Mouse (Mus musculus) monocyte, adult 2 months (primary cell): Measurements from ENCODE around the gene Muc5b.

Experiments
- DNase-seq, 2 experiments: peaks; one replicate each; pipeline ENCODE4 v3.0.0; 2022; ENCODE audit warnings: low spot score in 2 of 2, low read depth in 1 of 2

Muc5b gene

DNA sequence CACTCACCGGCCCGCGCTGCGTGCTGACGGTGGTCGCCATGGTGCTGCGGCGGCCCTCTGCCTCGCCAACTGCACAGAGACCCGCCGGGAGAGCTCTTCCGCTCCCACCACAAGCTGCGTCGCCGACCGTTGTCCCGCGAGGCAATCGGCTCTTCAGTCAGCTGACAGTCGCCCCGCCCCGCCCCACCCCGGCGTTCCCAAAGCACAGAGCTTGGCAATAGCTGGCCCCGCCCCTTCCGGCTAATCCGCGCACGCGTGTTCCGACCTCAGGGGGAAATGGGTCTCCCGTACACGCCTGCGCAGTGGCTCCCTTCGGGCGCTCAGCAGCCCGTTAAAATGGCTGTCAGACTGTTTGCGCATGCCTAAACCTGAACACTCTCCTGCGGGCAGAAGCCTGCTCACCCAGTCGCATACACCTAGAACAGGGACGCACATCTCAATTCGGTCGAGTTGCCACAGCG lies 63.4 kb downstream of the Muc5b start:
- peak; percentile 99 for DNase-seq

DNA sequence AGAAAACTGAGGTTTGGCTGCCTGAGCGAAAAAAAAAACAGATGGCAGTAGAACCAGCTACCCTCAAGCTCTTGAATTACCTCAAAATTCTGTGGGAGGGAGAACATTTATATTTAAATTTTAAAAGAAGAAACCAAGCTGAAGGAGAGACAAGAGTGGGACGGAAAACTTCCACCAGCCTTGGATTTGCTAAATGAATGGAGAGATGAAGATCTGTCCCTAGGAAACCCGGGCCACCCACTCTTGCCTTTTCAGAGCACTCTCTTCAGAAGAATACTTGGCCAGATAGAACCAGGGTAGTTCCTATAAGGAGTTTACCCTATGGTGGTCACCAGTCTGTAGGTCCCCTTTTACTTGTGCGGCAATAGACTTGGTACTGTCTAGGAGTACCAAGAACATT lies 63.9 kb downstream of the Muc5b start:
- DNase-seq = no peak

DNA sequence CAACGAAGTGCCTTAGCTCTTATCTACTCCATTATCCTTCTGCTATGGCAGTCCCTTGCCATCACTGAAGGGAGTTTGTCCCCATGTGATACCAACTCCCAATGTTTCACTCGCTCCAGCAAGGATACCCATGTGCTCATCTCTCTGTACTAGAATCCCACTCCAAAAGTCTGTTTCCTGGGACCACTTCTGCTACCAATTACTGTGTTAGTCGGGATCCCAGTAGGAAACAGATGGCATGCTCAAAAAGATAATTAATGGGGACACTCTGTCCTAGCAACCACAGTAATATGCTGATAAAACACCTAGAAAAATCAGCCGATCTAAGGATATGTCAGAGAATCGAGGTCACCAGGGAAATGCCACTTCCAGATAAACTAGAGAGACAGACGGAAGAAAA lies 69.7 kb downstream of the Muc5b start:
- no peak for DNase-seq

- peak in 1 of 2 experiments; percentile 4 for DNase-seq
These were observed 72.4 kb downstream of the Muc5b start for GRCm38 (mm10) chr7:141911305-141911704.

DNA sequence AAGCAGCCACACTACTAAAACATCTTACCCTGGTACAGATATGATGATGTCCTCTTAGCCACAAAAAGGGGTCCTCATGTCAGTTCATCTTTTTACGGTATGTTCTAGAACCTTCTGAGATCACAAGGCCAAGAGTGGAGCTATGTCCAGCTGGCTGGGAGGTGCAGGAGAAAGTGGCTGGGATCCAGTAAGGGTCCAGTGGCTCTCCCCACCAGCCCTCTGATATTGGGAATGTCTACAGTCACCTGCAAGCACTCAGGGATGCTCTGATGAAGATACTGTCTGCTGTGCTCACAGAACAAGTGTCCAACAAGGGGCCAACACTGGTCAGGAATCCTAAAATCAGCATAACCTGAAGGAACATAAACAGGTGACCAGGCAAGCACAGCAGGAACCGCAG lies 79.5 kb downstream of the Muc5b start, which contains the start of gene Tollip:
TSS of gene Tollip (minus strand) at position 101 of the 400 bp plus-strand sequence.
- no peak for DNase-seq
